Mouse (Mus musculus) cerebellum, adult 11 months (tissue): ENCODE results near the gene Lhpp.

Experiments used
- DNase-seq: peaks from one replicate; pipeline ENCODE4 v3.0.0; 2022

Lhpp gene

GRCm38 (mm10) chr7:132747096-132747495, 136.7 kb downstream of the Lhpp start:
- DNase-seq, result peak; percentile 67

GRCm38 (mm10) chr7:132748076-132748769, 137.8 kb downstream of the Lhpp start:
- DNase-seq, result no peak

- no peak for DNase-seq
Observed at GRCm38 (mm10) chr7:132749504-132749903, 139.1 kb downstream of the Lhpp start.

- DNase-seq, result no peak
Observed at GRCm38 (mm10) chr7:132751716-132752115, 141.3 kb downstream of the Lhpp start.

GRCm38 (mm10) chr7:132753518-132754388, 143.3 kb downstream of the Lhpp start:
- no peak for DNase-seq

GRCm38 (mm10) chr7:132754389-132754750, 143.9 kb downstream of the Lhpp start:
- DNase-seq, result no peak
